Mouse (Mus musculus) kidney, postnatal 0 days (tissue): ENCODE data around the gene Gm8909. TPM values are rescaled to one million over a fixed set of nuclear protein-coding genes. Genes with fewer than 3 reads are reported as not detected.

Experiments used
- ATAC-seq: fragments of 200-750 bp; cut with Nextera tagmentation; replicated peaks from 2 replicates; pipeline ENCODE4 v1.8.0; 2017; ENCODE audit warnings: low read depth, moderate number of reproducible peaks, moderate TSS enrichment, moderate library complexity; ENCODE audit not compliant: low FRiP score
- DNase-seq: peaks from one replicate; pipeline ENCODE4 v3.0.0-alpha.2; 2016; ENCODE audit warnings: low spot score
- H3K27ac ChIP-seq: fragments of 300-500 bp; sonication (generic); 2 replicates; pipeline ENCODE4 v1.5.1; 2014; ENCODE audit warnings: mild to moderate bottlenecking
- H3K27me3 ChIP-seq: fragments of 300-500 bp; sonication (generic); 2 replicates; pipeline ENCODE4 v1.6.1; 2014; ENCODE audit warnings: low read length, mixed read lengths; ENCODE audit not compliant: insufficient read depth
- H3K36me3 ChIP-seq: fragments of 300-500 bp; sonication (generic); 2 replicates; pipeline ENCODE4 v1.6.1; 2014; ENCODE audit warnings: low read length, mixed read lengths; ENCODE audit not compliant: insufficient read depth
- H3K4me1 ChIP-seq: fragments of 300-500 bp; sonication (generic); replicated peaks from 2 replicates; pipeline ENCODE4 v1.6.1; 2014; ENCODE audit warnings: antibody characterized with exemption, low read length, mixed read lengths; ENCODE audit not compliant: insufficient read depth
- H3K4me2 ChIP-seq: fragments of 300-500 bp; sonication (generic); 2 replicates; pipeline ENCODE4 v1.6.1; 2014; ENCODE audit warnings: mild to moderate bottlenecking, low read length, moderate library complexity, mixed read lengths
- H3K4me3 ChIP-seq: fragments of 300-500 bp; sonication (generic); replicated peaks from 2 replicates; pipeline ENCODE4 v1.5.1; 2014; ENCODE audit warnings: low read depth, low read length
- H3K9ac ChIP-seq: fragments of 300-500 bp; sonication (generic); 2 replicates; pipeline ENCODE4 v1.6.1; 2014; ENCODE audit warnings: low read depth, low read length
- H3K9me3 ChIP-seq: fragments of 300-500 bp; sonication (generic); replicated peaks from 2 replicates; pipeline ENCODE4 v1.6.1; 2016; ENCODE audit warnings: low read length, inconsistent platforms, mixed read lengths
- CTCF ChIP-seq: IDR thresholded peaks from 2 replicates; pipeline ENCODE4 v1.5.1; 2016; ENCODE audit warnings: antibody characterized with exemption, low read depth, mild to moderate bottlenecking, moderate library complexity
- WGBS: fragments of 180-500 bp; shearing (Covaris S2); extraction: QIAGEN DNeasy Blood & Tissue Kit; methylation state at CpG from one replicate; pipeline ENCODE4 v1.1.7; 2014; 5-methylcytosine and 5-hydroxymethylcytosine counted together
- polyA plus RNA-seq: library from polyadenylated mRNA; unstranded; fragments of >200 nt; fragmentation: Nextera tagmentation; extraction: Ambion mirVana; gene quantifications from 2 replicates; pipeline ENCODE4 v1.2.1, GENCODE M21; 2015

The Gm8909 gene
- polyA plus RNA-seq, 1 experiment from 2014 or later: not detected

DNA sequence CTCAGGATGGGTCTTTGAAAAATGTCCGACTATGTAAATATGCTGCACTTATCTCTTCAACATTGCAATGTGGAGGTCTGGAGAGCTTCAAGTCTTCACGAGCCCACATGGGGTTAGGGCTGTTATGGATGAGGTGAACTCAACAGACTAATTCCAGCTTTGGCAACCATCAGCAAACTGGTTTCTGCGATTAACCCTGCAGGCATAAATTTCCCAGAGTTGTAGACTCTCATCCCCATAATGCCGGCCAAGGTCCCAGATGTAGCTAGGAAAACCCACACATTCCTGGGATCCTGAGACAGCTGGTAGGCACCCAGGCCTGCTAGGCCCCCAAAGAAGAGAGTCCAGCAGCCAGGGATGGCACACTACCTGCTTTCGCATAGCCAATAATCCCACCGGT, 26.1 kb upstream of the Gm8909 start:
- 79% methylated on average over 6 of the region's 6 CpGs for WGBS

DNA sequence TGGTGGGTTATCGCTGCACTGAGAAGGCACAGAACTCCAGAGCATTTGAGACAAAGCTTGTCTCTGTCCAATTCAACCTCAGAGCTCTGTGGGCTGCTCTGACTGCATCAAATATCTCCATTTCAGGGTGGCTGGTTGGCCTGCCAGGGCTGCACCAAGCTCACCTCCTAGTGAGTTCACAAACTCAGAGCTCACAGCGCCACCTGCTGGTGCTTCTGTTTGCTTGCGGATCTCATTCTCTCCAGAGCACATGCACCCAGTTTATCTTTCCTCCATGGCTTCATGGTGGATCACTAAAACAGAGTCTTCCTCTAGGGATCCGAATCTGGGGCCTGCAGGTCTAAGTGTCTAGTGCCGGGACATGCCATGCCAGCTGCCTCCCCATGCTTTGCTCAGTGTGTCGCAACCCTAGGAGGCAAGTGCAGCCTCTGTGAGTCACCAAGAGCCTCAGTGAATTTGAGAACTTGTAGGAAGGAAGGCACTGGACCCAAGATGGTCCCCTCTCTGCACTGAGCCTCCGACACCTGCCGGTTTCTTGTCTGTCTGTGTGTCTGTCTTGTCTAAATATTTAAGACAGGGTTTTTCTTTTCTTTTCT, 25.3 kb upstream of the Gm8909 start:
- Histone ChIP-seq H3K36me3 (no peaks in the 10 kb centered on the region), H3K4me3 (no peak overlapping the region), H3K27ac (no peak overlapping the region), H3K9me3 (no peaks in the 10 kb centered on the region), H3K4me1 (no peaks in the 10 kb centered on the region), H3K4me2 (no peak overlapping the region), H3K27me3 (peaks cover 8% of the 10 kb centered on the region; the same call in 1 of the 2 replicates), H3K9ac (no peak overlapping the region)
- ATAC-seq: no peak
- peak; percentile 87 for DNase-seq
- WGBS: 31% methylated on average over 8 of the region's 8 CpGs
- peak; percentile 88 for TF ChIP-seq CTCF

More for the DNA sequence above, 26.1 kb upstream of the Gm8909 start:
- H3K9me3 ChIP-seq: no peaks in the 10 kb centered on the region
- no peak for TF ChIP-seq CTCF
- H3K4me1 ChIP-seq: no peaks in the 10 kb centered on the region
- no peak overlapping the region for H3K9ac ChIP-seq
- H3K36me3 ChIP-seq: no peaks in the 10 kb centered on the region
- ATAC-seq (no peak), DNase-seq (no peak)
- H3K27me3 ChIP-seq: peaks cover 3% of the 10 kb centered on the region; the same call in 1 of the 2 replicates
- no peak overlapping the region for H3K4me2 ChIP-seq
- H3K4me3 ChIP-seq: no peak overlapping the region
- H3K27ac ChIP-seq: no peak overlapping the region

DNA sequence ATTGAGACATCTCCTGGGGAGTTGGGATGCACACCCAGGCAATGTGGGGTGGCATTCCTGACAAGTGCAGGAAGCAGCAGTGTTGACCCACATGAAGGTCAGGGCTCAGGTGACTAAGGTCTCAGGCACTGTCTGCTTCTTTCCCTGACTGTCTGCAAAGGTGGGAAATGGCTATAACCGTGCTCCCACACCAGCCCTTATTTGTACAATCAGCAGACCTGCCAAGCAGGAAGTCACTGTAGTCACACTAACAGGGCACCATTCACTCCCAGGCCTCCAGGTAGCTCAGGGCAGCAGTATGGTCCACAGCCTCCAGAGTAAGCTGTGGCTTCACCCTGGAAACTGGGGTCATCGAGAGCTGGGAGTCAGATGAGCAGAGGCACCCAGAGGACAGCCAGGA, 24.0 kb upstream of the Gm8909 start:
- Histone ChIP-seq H3K27me3 (peaks cover 8% of the 10 kb centered on the region; the same call in 1 of the 2 replicates), H3K4me2 (no peak overlapping the region), H3K4me1 (no peaks in the 10 kb centered on the region), H3K9ac (no peak overlapping the region), H3K27ac (no peak overlapping the region), H3K4me3 (no peak overlapping the region), H3K36me3 (no peaks in the 10 kb centered on the region), H3K9me3 (no peaks in the 10 kb centered on the region)
- ATAC-seq (no peak), DNase-seq (no peak)
- 53% methylated on average over 2 of the region's 2 CpGs for WGBS
- TF ChIP-seq CTCF: no peak

DNA sequence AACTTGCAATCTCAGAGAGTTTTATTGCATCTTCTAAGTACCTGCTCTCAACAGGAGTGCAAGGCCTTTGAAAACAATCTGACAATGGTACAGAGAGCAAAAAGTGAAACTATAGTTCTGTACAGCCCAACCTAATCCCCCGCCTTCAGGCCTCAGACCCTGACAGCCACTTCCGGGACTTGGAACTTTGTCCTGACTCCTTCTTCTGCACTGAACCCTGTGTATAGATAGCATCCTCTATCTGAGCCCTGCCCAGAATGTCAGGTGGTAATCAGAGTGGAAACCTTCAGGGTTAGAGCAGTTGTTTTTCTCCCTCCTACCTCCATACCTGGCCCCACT, 21.8 kb upstream of the Gm8909 start, which contains the start of gene H2-T3:
H2-T3 (minus strand) TSS at position 119 of the 339 bp plus-strand sequence.
- ATAC-seq (no peak), DNase-seq (no peak)
- Histone ChIP-seq H3K9me3 (no peaks in the 10 kb centered on the region), H3K36me3 (no peaks in the 10 kb centered on the region), H3K27me3 (peaks cover 8% of the 10 kb centered on the region; the same call in 1 of the 2 replicates), H3K9ac (no peak within 1 kb of the TSS), H3K27ac (no peak within 1 kb of the TSS), H3K4me1 (no peaks in the 10 kb centered on the region), H3K4me3 (no peak within 1 kb of the TSS), H3K4me2 (no peak within 1 kb of the TSS)
- WGBS: 68% methylated on average over 2 of the region's 2 CpGs
- no peak for TF ChIP-seq CTCF

DNA sequence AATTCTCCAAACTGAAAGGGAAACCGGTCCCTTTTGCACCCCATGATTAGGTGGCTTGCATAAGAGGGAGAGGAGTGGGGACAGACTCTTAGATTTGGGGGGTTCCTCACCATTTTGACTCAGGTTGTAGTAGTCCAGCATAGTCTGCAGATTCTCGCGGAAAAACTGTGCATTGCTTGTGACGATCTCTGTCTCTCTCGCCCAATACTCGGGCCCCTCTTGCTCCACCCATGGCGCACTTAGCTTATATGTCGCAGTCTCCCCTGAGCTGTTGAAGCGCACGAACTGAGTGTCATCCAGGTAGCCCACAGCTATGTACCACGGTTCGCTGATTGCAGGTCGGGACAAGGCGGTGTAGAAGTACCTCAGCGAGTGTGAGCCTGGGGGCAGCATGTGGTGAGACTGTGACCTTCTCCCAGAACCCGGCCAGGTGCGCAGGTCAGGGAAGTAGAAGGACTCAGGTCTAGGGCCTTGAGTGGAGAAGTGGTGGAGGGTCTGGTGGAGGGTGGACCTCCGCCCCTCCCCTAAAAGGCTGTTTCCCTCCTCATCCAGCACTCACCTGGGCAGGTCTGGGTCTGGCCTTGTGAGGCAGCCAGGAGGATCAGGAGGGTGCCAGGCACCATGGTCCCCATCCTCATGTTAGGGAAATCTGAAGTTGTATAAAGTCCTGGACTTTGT, 21.3 kb upstream of the Gm8909 start:
- Histone ChIP-seq H3K9me3 (no peaks in the 10 kb centered on the region), H3K36me3 (no peaks in the 10 kb centered on the region), H3K27ac (no peak overlapping the region), H3K4me2 (no peak overlapping the region), H3K4me1 (no peaks in the 10 kb centered on the region), H3K4me3 (no peak overlapping the region), H3K27me3 (peaks cover 8% of the 10 kb centered on the region; the same call in 1 of the 2 replicates), H3K9ac (no peak overlapping the region)
- TF ChIP-seq CTCF: no peak
- no peak for DNase-seq
- WGBS: 33% methylated on average over 18 of the region's 18 CpGs
- ATAC-seq: no peak

DNA sequence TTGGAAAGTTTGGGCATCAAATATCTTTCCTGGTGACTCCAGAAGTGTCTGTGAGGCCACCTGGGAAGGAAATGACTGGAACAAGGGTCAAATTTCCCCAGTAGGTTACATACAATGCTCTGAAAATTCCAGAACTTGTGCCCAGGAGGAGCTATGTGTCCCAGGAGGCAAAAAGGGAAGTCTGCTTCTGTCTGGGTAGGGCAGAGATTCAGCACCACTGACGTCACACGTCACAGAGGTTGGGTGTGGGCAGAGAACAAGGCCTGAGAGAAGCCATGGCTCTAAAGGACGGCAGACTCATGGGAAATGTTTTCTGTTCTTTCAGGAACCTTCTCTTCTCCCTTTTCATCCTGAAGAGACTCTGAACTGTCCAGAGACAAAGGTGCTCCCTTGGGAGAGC, 19.2 kb upstream of the Gm8909 start:
- Histone ChIP-seq H3K4me2 (no peak overlapping the region), H3K9me3 (no peaks in the 10 kb centered on the region), H3K27me3 (peaks cover 10% of the 10 kb centered on the region; the same call in 1 of the 2 replicates), H3K4me1 (no peaks in the 10 kb centered on the region), H3K27ac (no peak overlapping the region), H3K36me3 (no peaks in the 10 kb centered on the region), H3K9ac (no peak overlapping the region), H3K4me3 (no peak overlapping the region)
- ATAC-seq (no peak), DNase-seq (no peak)
- TF ChIP-seq CTCF: no peak
- WGBS: 43% methylated on average over 3 of the region's 3 CpGs
